Mouse (Mus musculus) stomach, postnatal 0 days (tissue): Measurements from ENCODE around the gene Rcan1.

Experiments
- CTCF ChIP-seq: IDR thresholded peaks from 2 replicates; pipeline ENCODE4 v1.5.1; 2016; ENCODE audit warnings: antibody characterized with exemption, low read depth, mild to moderate bottlenecking, moderate library complexity
- EP300 ChIP-seq: optimal IDR thresholded peaks from 2 replicates; pipeline ENCODE3; 2016; ENCODE audit warnings: antibody characterized with exemption

- no peak for TF ChIP-seq EP300
- no peak for TF ChIP-seq CTCF
Observed at GRCm38 (mm10) chr16:92410344-92410743, 60.3 kb downstream of the Rcan1 start.
